Mouse (Mus musculus): Measurements from ENCODE around the gene Tmem236. TPM values are rescaled to one million over a fixed set of nuclear protein-coding genes. Genes with fewer than 3 reads are reported as not detected.

The Tmem236 gene
- 12.2 and 14.6 TPM in 2 replicates for polyA plus RNA-seq (2015; fragmentation: Nextera tagmentation; extraction: Ambion mirVana)

GRCm38 (mm10) chr2:14174334-14174733 lies at the start of gene Tmem236:
Gene Tmem236, plus strand, starts transcription at chr2:14174523.
- H3K4me3 ChIP-seq (ENCODE audit: low read depth, low read length) = peak within 1 kb of the TSS; percentile 38
- peak within 1 kb of the TSS; percentile 67 for H3K27ac ChIP-seq (ENCODE audit: low read depth, low read length)
- H3K9me3 ChIP-seq (ENCODE audit: control insufficient read depth) = no peaks in the 10 kb centered on the region
- no peak within 1 kb of the TSS for H3K9ac ChIP-seq (ENCODE audit: low read depth, low read length)
- no peaks in the 10 kb centered on the region for H3K27me3 ChIP-seq (replicated peaks; ENCODE audit: control insufficient read depth, insufficient read depth, low read length)
- no peak for TF ChIP-seq CTCF (IDR thresholded peaks at IDR 0.05; ENCODE audit: low read depth)
- WGBS = 41% methylated on average over 3 of the region's 3 CpGs
- H3K4me1 ChIP-seq (replicated peaks; ENCODE audit: control insufficient read depth, insufficient read depth, low read length) = peaks cover 5% of the 10 kb centered on the region; the same call in 1 of the 2 replicates
- no peaks in the 10 kb centered on the region for H3K36me3 ChIP-seq (ENCODE audit: control insufficient read depth, insufficient read depth)
- ATAC-seq = peak; percentile 81
- H3K4me2 ChIP-seq (replicated peaks; ENCODE audit: low read depth) = peak within 1 kb of the TSS; percentile 51

- Histone ChIP-seq H3K4me3 (ENCODE audit: low read depth, low read length) (no peak overlapping the region), H3K4me1 (replicated peaks; ENCODE audit: control insufficient read depth, insufficient read depth, low read length) (peaks cover 6% of the 10 kb centered on the region; the same call in 1 of the 2 replicates), H3K27me3 (replicated peaks; ENCODE audit: control insufficient read depth, insufficient read depth, low read length) (no peaks in the 10 kb centered on the region), H3K27ac (ENCODE audit: low read depth, low read length) (no peak overlapping the region), H3K36me3 (ENCODE audit: control insufficient read depth, insufficient read depth) (peaks cover 14% of the 10 kb centered on the region), H3K9me3 (ENCODE audit: control insufficient read depth) (no peaks in the 10 kb centered on the region), H3K9ac (ENCODE audit: low read depth, low read length) (no peak overlapping the region), H3K4me2 (replicated peaks; ENCODE audit: low read depth) (no peak overlapping the region)
- no peak for ATAC-seq
- 87% methylated on average over 6 of the region's 6 CpGs for WGBS
- no peak for TF ChIP-seq CTCF (IDR thresholded peaks at IDR 0.05; ENCODE audit: low read depth)
Observed at GRCm38 (mm10) chr2:14126387-14126786, 47.9 kb upstream of the Tmem236 start.

GRCm38 (mm10) chr2:14127629-14128028 lies 46.7 kb upstream of the Tmem236 start:
- WGBS = 79% methylated on average over 3 of the region's 3 CpGs
- no peak overlapping the region for H3K4me2 ChIP-seq (replicated peaks; ENCODE audit: low read depth)
- no peak for ATAC-seq
- H3K36me3 ChIP-seq (ENCODE audit: control insufficient read depth, insufficient read depth) = peaks cover 14% of the 10 kb centered on the region
- H3K4me3 ChIP-seq (ENCODE audit: low read depth, low read length) = no peak overlapping the region
- TF ChIP-seq CTCF (IDR thresholded peaks at IDR 0.05; ENCODE audit: low read depth) = no peak
- no peaks in the 10 kb centered on the region for H3K27me3 ChIP-seq (replicated peaks; ENCODE audit: control insufficient read depth, insufficient read depth, low read length)
- H3K27ac ChIP-seq (ENCODE audit: low read depth, low read length) = no peak overlapping the region
- H3K9me3 ChIP-seq (ENCODE audit: control insufficient read depth) = no peaks in the 10 kb centered on the region
- peaks cover 6% of the 10 kb centered on the region; the same call in 1 of the 2 replicates for H3K4me1 ChIP-seq (replicated peaks; ENCODE audit: control insufficient read depth, insufficient read depth, low read length)
- H3K9ac ChIP-seq (ENCODE audit: low read depth, low read length) = no peak overlapping the region

- Histone ChIP-seq H3K4me3 (ENCODE audit: low read depth, low read length) (no peak overlapping the region), H3K4me1 (replicated peaks; ENCODE audit: control insufficient read depth, insufficient read depth, low read length) (peaks cover 6% of the 10 kb centered on the region; the same call in 1 of the 2 replicates), H3K9me3 (ENCODE audit: control insufficient read depth) (no peaks in the 10 kb centered on the region), H3K9ac (ENCODE audit: low read depth, low read length) (no peak overlapping the region), H3K27ac (ENCODE audit: low read depth, low read length) (no peak overlapping the region), H3K27me3 (replicated peaks; ENCODE audit: control insufficient read depth, insufficient read depth, low read length) (no peaks in the 10 kb centered on the region), H3K4me2 (replicated peaks; ENCODE audit: low read depth) (peak overlapping the region; percentile 51), H3K36me3 (ENCODE audit: control insufficient read depth, insufficient read depth) (peaks cover 13% of the 10 kb centered on the region)
- no peak for TF ChIP-seq CTCF (IDR thresholded peaks at IDR 0.05; ENCODE audit: low read depth)
- peak; percentile 87 for ATAC-seq
- 37% methylated on average over 12 of the region's 12 CpGs for WGBS
Observed at GRCm38 (mm10) chr2:14130641-14131339, 43.5 kb upstream of the Tmem236 start.

GRCm38 (mm10) chr2:14132468-14133326 lies 41.6 kb upstream of the Tmem236 start:
- H3K9me3 ChIP-seq (ENCODE audit: control insufficient read depth) = no peaks in the 10 kb centered on the region
- no peak for ATAC-seq
- no peaks in the 10 kb centered on the region for H3K27me3 ChIP-seq (replicated peaks; ENCODE audit: control insufficient read depth, insufficient read depth, low read length)
- H3K4me1 ChIP-seq (replicated peaks; ENCODE audit: control insufficient read depth, insufficient read depth, low read length) = peaks cover 6% of the 10 kb centered on the region; the same call in 1 of the 2 replicates
- no peak overlapping the region for H3K4me2 ChIP-seq (replicated peaks; ENCODE audit: low read depth)
- H3K36me3 ChIP-seq (ENCODE audit: control insufficient read depth, insufficient read depth) = peaks cover 16% of the 10 kb centered on the region
- H3K4me3 ChIP-seq (ENCODE audit: low read depth, low read length) = no peak overlapping the region
- no peak for TF ChIP-seq CTCF (IDR thresholded peaks at IDR 0.05; ENCODE audit: low read depth)
- 86% methylated on average over 4 of the region's 4 CpGs for WGBS
- no peak overlapping the region for H3K27ac ChIP-seq (ENCODE audit: low read depth, low read length)
- no peak overlapping the region for H3K9ac ChIP-seq (ENCODE audit: low read depth, low read length)

- Histone ChIP-seq H3K4me2 (replicated peaks; ENCODE audit: low read depth) (no peak overlapping the region), H3K4me3 (ENCODE audit: low read depth, low read length) (no peak overlapping the region), H3K9me3 (ENCODE audit: control insufficient read depth) (no peaks in the 10 kb centered on the region), H3K27me3 (replicated peaks; ENCODE audit: control insufficient read depth, insufficient read depth, low read length) (no peaks in the 10 kb centered on the region), H3K4me1 (replicated peaks; ENCODE audit: control insufficient read depth, insufficient read depth, low read length) (no peaks in the 10 kb centered on the region), H3K27ac (ENCODE audit: low read depth, low read length) (no peak overlapping the region), H3K9ac (ENCODE audit: low read depth, low read length) (no peak overlapping the region), H3K36me3 (ENCODE audit: control insufficient read depth, insufficient read depth) (peaks cover 21% of the 10 kb centered on the region)
- ATAC-seq = no peak
- WGBS = 56% methylated on average over 3 of the region's 3 CpGs
- TF ChIP-seq CTCF (IDR thresholded peaks at IDR 0.05; ENCODE audit: low read depth) = no peak
Observed at GRCm38 (mm10) chr2:14136906-14137305, 37.4 kb upstream of the Tmem236 start.

All from intestine, postnatal 0 days (tissue).